Mouse (Mus musculus) retina, postnatal 1 day (tissue): ENCODE measurements around the gene Mlec.
A peak's percentile ranks its signal among the peaks of the same experiment; 100 is the strongest.
"Not testable (repeated sequence)": the region's sequence is repeated elsewhere in the genome, so short reads cannot be mapped to it uniquely, and the experiment has no call there.

Experiments
- DNase-seq: peaks from one replicate; pipeline ENCODE4 v3.0.0-alpha.2; 2012

Mlec gene

GRCm38 (mm10) chr5:115177866-115178265 lies 19.9 kb upstream of the Mlec start:
- DNase-seq, result no peak

- DNase-seq, result no peak
Observed at GRCm38 (mm10) chr5:115174554-115174953, 16.6 kb upstream of the Mlec start.

- DNase-seq, result no peak
Observed at GRCm38 (mm10) chr5:115170150-115170549, 12.2 kb upstream of the Mlec start.

- DNase-seq, result peak; percentile 33
Observed at GRCm38 (mm10) chr5:115168641-115169415, 10.8 kb upstream of the Mlec start.

- DNase-seq, result no peak
Observed at GRCm38 (mm10) chr5:115167396-115167795, 9.4 kb upstream of the Mlec start.

- DNase-seq, result no peak
Observed at GRCm38 (mm10) chr5:115166815-115167194, 8.8 kb upstream of the Mlec start.

DNA sequence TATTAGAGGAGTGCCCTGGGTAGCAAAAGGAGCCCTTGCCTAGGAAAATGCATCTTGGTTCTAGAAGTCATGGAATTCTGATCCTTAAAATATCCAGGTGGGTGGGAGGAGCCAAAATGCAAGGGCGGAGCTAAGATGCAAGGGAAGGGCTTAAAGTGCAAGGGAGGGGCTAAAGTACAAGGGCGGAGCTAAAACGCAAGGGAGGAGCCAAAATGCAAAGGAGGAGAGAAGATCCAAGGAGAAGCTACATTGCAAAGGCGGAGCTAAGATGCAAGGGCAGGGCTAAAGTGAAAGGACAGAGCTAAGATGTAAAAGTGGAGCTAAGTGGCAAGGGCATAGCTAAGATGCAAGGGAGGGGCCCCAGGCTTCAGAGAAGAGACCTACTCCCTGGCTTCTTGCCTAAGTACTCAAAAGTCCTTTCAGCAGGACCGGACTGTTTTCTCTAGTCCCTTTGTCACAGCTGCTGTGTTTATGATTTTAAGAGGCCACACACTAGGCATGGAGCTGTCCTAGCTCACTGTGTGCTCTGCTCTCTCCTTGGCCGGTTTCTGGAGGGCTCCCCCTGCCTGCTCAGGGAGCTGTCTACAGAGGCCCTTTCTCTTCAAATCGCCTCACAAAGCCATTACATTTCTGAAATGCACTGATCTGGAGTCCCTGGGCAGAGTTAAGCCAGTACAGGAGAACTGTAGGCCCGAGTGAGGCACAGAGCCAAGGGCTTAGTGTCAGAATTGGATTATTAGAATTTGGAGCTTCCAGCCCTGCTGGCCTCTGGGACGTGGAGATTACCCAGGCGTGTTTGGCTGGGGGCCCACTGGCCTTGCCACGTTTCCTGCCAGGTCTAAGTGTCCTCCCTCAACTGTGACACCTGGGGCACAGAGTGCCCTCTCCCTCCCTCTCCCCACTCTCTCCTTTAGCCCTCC lies 8.2 kb upstream of the Mlec start:
- peak; percentile 76 for DNase-seq

DNA sequence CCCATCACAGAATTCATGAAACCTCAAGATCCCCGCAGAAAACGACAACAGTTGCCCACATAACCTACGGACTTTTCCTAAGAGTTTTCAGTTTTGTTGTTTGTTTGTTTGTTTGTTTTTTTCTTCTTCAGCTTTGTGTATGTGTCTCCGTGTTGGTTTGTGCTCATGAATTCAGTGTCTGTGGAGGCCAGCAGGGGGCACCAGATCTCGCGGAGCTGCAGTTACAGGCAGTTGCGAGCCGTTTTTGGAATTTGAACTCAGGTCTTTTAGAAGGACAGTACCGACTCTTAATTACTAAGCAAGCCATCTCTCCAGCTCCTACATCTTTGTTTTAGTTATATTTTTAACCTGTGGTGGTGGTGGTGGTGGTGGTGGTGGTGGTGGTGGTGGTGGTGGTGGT lies 7.4 kb upstream of the Mlec start:
- no peak for DNase-seq

GRCm38 (mm10) chr5:115164446-115164845 lies 6.5 kb upstream of the Mlec start:
- not testable (repeated sequence) for DNase-seq

GRCm38 (mm10) chr5:115163563-115163962 lies 5.6 kb upstream of the Mlec start:
- DNase-seq, result peak; percentile 73

DNA sequence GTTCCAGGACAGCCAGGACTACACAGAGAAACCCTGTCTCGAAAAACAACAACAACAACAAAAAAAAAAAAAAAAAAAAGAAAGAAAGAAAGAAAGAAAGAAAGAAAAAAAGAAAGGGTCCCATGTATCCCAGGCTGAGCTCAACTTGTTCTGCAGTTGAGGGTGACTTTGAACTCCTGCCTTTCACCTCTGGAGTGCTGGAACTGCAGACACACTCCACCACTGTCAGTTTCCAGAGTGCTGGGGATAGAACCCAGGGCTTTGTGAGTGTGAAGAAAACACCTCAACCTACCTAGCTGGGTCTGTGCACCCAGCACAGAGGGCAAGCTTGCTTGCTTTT lies 3.9 kb upstream of the Mlec start:
- not testable (repeated sequence) for DNase-seq

- DNase-seq, result no peak
Observed at GRCm38 (mm10) chr5:115161064-115161939, 3.3 kb upstream of the Mlec start.

GRCm38 (mm10) chr5:115160655-115161054 lies 2.7 kb upstream of the Mlec start:
- DNase-seq, result no peak

DNA sequence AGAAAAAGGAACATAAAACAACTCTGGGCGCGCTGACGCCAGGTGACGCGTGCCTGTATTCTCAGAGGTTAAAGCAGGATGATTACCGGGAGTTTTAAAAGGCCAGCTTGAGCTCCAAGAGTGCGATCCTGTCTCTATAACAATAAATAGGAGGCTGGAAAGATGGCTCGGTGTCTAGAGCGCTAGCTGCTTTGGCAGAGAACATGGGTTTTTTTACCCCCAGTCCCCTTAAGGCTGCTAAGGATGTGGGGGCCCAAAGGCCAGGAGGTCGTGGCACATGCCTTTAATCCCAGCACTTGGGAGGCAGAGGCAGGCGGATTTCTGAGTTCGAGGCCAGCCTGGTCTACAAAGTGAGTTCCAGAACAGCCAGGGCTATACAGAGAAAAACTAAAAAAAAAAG lies 1.2 kb upstream of the Mlec start:
- no peak for DNase-seq

GRCm38 (mm10) chr5:115156933-115157589 lies 918 bp downstream of the Mlec start:
- DNase-seq, result peak; percentile 14

DNA sequence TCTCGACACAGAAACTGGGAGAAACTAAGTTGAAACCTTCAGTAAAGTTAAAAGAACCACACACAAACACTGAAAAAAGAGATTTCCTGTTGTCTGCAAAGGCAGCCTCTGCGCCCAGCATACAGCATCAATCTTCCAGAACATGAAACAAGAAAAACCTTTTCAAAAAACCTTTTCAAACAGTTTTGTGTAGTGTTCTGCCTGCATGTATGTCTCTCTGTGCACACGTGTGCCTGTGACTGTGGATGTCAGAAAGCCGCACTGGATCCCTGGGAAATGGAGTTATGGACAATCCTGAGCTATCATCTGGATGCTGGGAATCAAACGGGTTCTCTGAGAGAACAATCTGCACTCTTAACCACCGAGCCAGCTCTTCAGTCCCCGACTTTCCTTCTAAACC lies 1.6 kb downstream of the Mlec start:
- no peak for DNase-seq

- DNase-seq, result no peak
Observed at GRCm38 (mm10) chr5:115155831-115156230, 2.1 kb downstream of the Mlec start.

GRCm38 (mm10) chr5:115155156-115155631 lies 2.8 kb downstream of the Mlec start:
- no peak for DNase-seq

- no peak for DNase-seq
Observed at GRCm38 (mm10) chr5:115152132-115152956, 5.6 kb downstream of the Mlec start.

DNA sequence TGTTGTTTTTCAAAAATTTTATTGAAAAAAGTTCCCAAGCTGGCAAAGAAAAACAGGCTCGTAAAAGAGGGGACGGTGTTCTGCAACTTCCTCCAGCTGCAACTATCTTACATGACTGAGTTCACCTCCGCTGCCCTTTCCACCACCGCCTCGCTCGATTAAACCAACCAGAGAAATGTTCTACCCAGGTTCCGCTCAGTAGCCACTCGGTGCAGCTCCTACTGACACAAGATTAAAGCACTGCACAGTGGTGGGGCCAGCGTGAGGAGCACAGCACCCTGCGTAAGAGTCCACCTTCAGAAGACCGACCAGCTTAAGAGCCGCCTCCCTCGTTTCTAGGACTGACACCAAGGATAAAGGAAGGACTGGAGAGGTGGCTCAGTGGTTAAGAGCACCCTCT lies 6.5 kb downstream of the Mlec start:
- DNase-seq, result no peak

DNA sequence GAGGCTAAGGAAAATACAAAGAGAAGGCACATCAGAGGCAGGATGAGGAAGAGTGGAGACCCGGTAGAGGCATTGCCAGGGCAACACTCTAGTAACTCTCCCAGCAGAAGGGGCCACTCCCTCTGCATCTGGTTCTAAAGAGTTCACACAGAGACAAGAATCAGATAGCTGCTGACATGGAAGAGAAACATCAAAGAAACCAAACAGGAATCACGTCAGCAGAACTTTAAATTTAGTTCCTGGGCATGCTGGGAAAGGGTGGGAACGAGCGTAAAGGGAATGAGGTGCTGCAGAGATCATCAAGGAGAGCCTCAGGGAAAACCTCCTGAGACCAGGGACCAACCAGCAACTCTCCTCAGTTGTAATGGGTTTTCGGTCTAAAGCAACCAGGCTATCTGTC lies 7.0 kb downstream of the Mlec start:
- no peak for DNase-seq
